Mouse (Mus musculus): Measurements from ENCODE around the gene Kdm2a. TPM values are rescaled to one million over a fixed set of nuclear protein-coding genes. Genes with fewer than 3 reads are reported as not detected.

The Kdm2a gene
- polyA plus RNA-seq, 1 experiment from 2014 or later: 47.7 TPM

GRCm38 (mm10) chr19:4300271-4300704 lies 97.8 kb downstream of the Kdm2a start:
- no peak overlapping the region for H3K4me3 ChIP-seq
- H3K27ac ChIP-seq (replicated peaks): peak overlapping the region; percentile 3; the same call in 1 of the 2 replicates
- H3K4me1 ChIP-seq: peaks cover 58% of the 10 kb centered on the region
- 52% methylated on average over 7 of the region's 7 CpGs for WGBS
- H3K9me3 ChIP-seq (replicated peaks): no peaks in the 10 kb centered on the region
- peaks cover 20% of the 10 kb centered on the region for H3K36me3 ChIP-seq
- DNase-seq (ENCODE audit: low spot score): no peak
- no peaks in the 10 kb centered on the region for H3K27me3 ChIP-seq (ENCODE audit: low read depth, poor library complexity, severe bottlenecking)

- no peaks in the 10 kb centered on the region for H3K9me3 ChIP-seq (replicated peaks)
- H3K27ac ChIP-seq (replicated peaks): peak overlapping the region; percentile 3; the same call in 1 of the 2 replicates
- DNase-seq (ENCODE audit: low spot score): no peak
- 82% methylated on average over 6 of the region's 6 CpGs for WGBS
- H3K4me3 ChIP-seq: no peak overlapping the region
- peaks cover 54% of the 10 kb centered on the region for H3K4me1 ChIP-seq
- no peaks in the 10 kb centered on the region for H3K27me3 ChIP-seq (ENCODE audit: low read depth, poor library complexity, severe bottlenecking)
- peaks cover 25% of the 10 kb centered on the region for H3K36me3 ChIP-seq
These were observed 98.4 kb downstream of the Kdm2a start for GRCm38 (mm10) chr19:4299574-4300270.

GRCm38 (mm10) chr19:4299126-4299525 lies 99.0 kb downstream of the Kdm2a start:
- Histone ChIP-seq H3K36me3 (peaks cover 31% of the 10 kb centered on the region), H3K9me3 (replicated peaks) (no peaks in the 10 kb centered on the region), H3K27me3 (ENCODE audit: low read depth, poor library complexity, severe bottlenecking) (no peaks in the 10 kb centered on the region), H3K4me3 (no peak overlapping the region), H3K4me1 (peaks cover 51% of the 10 kb centered on the region), H3K27ac (replicated peaks) (no peak overlapping the region)
- no peak for DNase-seq (ENCODE audit: low spot score)
- 90% methylated on average over 7 of the region's 7 CpGs for WGBS

GRCm38 (mm10) chr19:4298322-4299121 lies 99.6 kb downstream of the Kdm2a start:
- peaks cover 45% of the 10 kb centered on the region for H3K4me1 ChIP-seq
- no peak for DNase-seq (ENCODE audit: low spot score)
- no peaks in the 10 kb centered on the region for H3K27me3 ChIP-seq (ENCODE audit: low read depth, poor library complexity, severe bottlenecking)
- H3K4me3 ChIP-seq: no peak overlapping the region
- H3K9me3 ChIP-seq (replicated peaks): no peaks in the 10 kb centered on the region
- H3K36me3 ChIP-seq: peaks cover 37% of the 10 kb centered on the region
- WGBS: 92% methylated on average over 17 of the region's 17 CpGs
- no peak overlapping the region for H3K27ac ChIP-seq (replicated peaks)

GRCm38 (mm10) chr19:4297851-4298250 lies 100.2 kb downstream of the Kdm2a start:
- Histone ChIP-seq H3K9me3 (replicated peaks) (no peaks in the 10 kb centered on the region), H3K27me3 (ENCODE audit: low read depth, poor library complexity, severe bottlenecking) (no peaks in the 10 kb centered on the region), H3K4me3 (no peak overlapping the region), H3K27ac (replicated peaks) (no peak overlapping the region), H3K36me3 (peaks cover 42% of the 10 kb centered on the region), H3K4me1 (peaks cover 38% of the 10 kb centered on the region)
- no peak for DNase-seq (ENCODE audit: low spot score)
- WGBS: 91% methylated on average over 5 of the region's 5 CpGs

GRCm38 (mm10) chr19:4296611-4297010 lies 101.5 kb downstream of the Kdm2a start:
- H3K27ac ChIP-seq (replicated peaks): peak overlapping the region; percentile 42; the same call in 1 of the 2 replicates
- no peak for DNase-seq (ENCODE audit: low spot score)
- H3K9me3 ChIP-seq (replicated peaks): no peaks in the 10 kb centered on the region
- peaks cover 26% of the 10 kb centered on the region for H3K4me1 ChIP-seq
- H3K36me3 ChIP-seq: peaks cover 55% of the 10 kb centered on the region
- H3K4me3 ChIP-seq: no peak overlapping the region
- WGBS: 91% methylated on average over 2 of the region's 2 CpGs
- no peaks in the 10 kb centered on the region for H3K27me3 ChIP-seq (ENCODE audit: low read depth, poor library complexity, severe bottlenecking)

- Histone ChIP-seq H3K9me3 (replicated peaks) (no peaks in the 10 kb centered on the region), H3K4me1 (peaks cover 13% of the 10 kb centered on the region), H3K27me3 (ENCODE audit: low read depth, poor library complexity, severe bottlenecking) (no peaks in the 10 kb centered on the region), H3K4me3 (no peak overlapping the region), H3K27ac (replicated peaks) (no peak overlapping the region), H3K36me3 (peaks cover 67% of the 10 kb centered on the region)
- 93% methylated on average over 4 of the region's 4 CpGs for WGBS
- DNase-seq (ENCODE audit: low spot score): no peak
These were observed 102.7 kb downstream of the Kdm2a start for GRCm38 (mm10) chr19:4295391-4295790.

GRCm38 (mm10) chr19:4294381-4295097 lies 103.5 kb downstream of the Kdm2a start:
- no peaks in the 10 kb centered on the region for H3K9me3 ChIP-seq (replicated peaks)

GRCm38 (mm10) chr19:4291161-4291560 lies 106.9 kb downstream of the Kdm2a start:
- peaks cover 97% of the 10 kb centered on the region for H3K36me3 ChIP-seq
- no peak overlapping the region for H3K4me3 ChIP-seq
- 95% methylated on average over 11 of the region's 11 CpGs for whole genome bisulfite sequencing

More at GRCm38 (mm10) chr19:4294381-4295097, 103.5 kb downstream of the Kdm2a start:
- H3K27me3 ChIP-seq (ENCODE audit: low read depth, poor library complexity, severe bottlenecking): no peaks in the 10 kb centered on the region
- WGBS: 76% methylated on average over 14 of the region's 14 CpGs
- H3K4me1 ChIP-seq: peaks cover 7% of the 10 kb centered on the region; the same call in 1 of the 2 replicates
- peaks cover 76% of the 10 kb centered on the region for H3K36me3 ChIP-seq
- H3K27ac ChIP-seq (replicated peaks): 0 out of 2 replicates have a peak overlapping the region, but pooled peaks have one; percentile 39
- H3K4me3 ChIP-seq: no peak overlapping the region
- DNase-seq (ENCODE audit: low spot score): no peak

GRCm38 (mm10) chr19:4290749-4291148 lies 107.3 kb downstream of the Kdm2a start:
- H3K4me3 ChIP-seq: no peak overlapping the region
- DNase-seq (ENCODE audit: low spot score): no peak
- 80% methylated on average over 15 of the region's 15 CpGs for WGBS
- H3K9me3 ChIP-seq (replicated peaks): no peaks in the 10 kb centered on the region
- no peak overlapping the region for H3K27ac ChIP-seq (replicated peaks)
- peaks cover 98% of the 10 kb centered on the region for H3K36me3 ChIP-seq
- H3K4me1 ChIP-seq: peaks cover 4% of the 10 kb centered on the region; the same call in 1 of the 2 replicates
- H3K27me3 ChIP-seq (ENCODE audit: low read depth, poor library complexity, severe bottlenecking): no peaks in the 10 kb centered on the region

More at GRCm38 (mm10) chr19:4291161-4291560, 106.9 kb downstream of the Kdm2a start:
- Histone ChIP-seq H3K27ac (replicated peaks) (no peak overlapping the region), H3K4me1 (peaks cover 4% of the 10 kb centered on the region; the same call in 1 of the 2 replicates), H3K27me3 (ENCODE audit: low read depth, poor library complexity, severe bottlenecking) (no peaks in the 10 kb centered on the region), H3K9me3 (replicated peaks) (no peaks in the 10 kb centered on the region)
- DNase-seq (ENCODE audit: low spot score): no peak

GRCm38 (mm10) chr19:4283653-4284052 lies 114.4 kb downstream of the Kdm2a start:
- H3K27me3 ChIP-seq (ENCODE audit: low read depth, poor library complexity, severe bottlenecking): peaks cover 19% of the 10 kb centered on the region
- peaks cover 23% of the 10 kb centered on the region for H3K4me1 ChIP-seq
- DNase-seq (ENCODE audit: low spot score): no peak
- H3K36me3 ChIP-seq: peaks cover 57% of the 10 kb centered on the region
- 53% methylated on average over 7 of the region's 7 CpGs for WGBS
- H3K9me3 ChIP-seq (replicated peaks): no peaks in the 10 kb centered on the region; the same call in 1 of the 2 replicates
- peak overlapping the region; percentile 81 for H3K27ac ChIP-seq (replicated peaks)
- peak overlapping the region; percentile 75 for H3K4me3 ChIP-seq

GRCm38 (mm10) chr19:4282898-4283553 lies 115.1 kb downstream of the Kdm2a start, which contains the start of gene Ankrd13d:
Ankrd13d (minus strand) TSS chr19:4283137.
- H3K36me3 ChIP-seq: peaks cover 51% of the 10 kb centered on the region
- H3K9me3 ChIP-seq (replicated peaks): no peaks in the 10 kb centered on the region; the same call in 1 of the 2 replicates
- peaks cover 23% of the 10 kb centered on the region for H3K4me1 ChIP-seq
- DNase-seq (ENCODE audit: low spot score): peak; percentile 94
- WGBS: under 1% methylated on average over 48 of the region's 50 CpGs
- H3K27ac ChIP-seq (replicated peaks): peak within 1 kb of the TSS; percentile 81
- H3K27me3 ChIP-seq (ENCODE audit: low read depth, poor library complexity, severe bottlenecking): peaks cover 19% of the 10 kb centered on the region
- peak within 1 kb of the TSS; percentile 75 for H3K4me3 ChIP-seq

Measured in midbrain, embryonic 10.5 days (tissue).